Mouse (Mus musculus): ENCODE results near the gene Olfr1380. TPM values are rescaled to one million over a fixed set of nuclear protein-coding genes. Genes with fewer than 3 reads are reported as not detected.
"Not testable (repeated sequence)": the region's sequence is repeated elsewhere in the genome, so short reads cannot be mapped to it uniquely, and the experiment has no call there.

The Olfr1380 gene
- not detected in 2 replicates for polyA plus RNA-seq (2012; rRNA removed)

DNA sequence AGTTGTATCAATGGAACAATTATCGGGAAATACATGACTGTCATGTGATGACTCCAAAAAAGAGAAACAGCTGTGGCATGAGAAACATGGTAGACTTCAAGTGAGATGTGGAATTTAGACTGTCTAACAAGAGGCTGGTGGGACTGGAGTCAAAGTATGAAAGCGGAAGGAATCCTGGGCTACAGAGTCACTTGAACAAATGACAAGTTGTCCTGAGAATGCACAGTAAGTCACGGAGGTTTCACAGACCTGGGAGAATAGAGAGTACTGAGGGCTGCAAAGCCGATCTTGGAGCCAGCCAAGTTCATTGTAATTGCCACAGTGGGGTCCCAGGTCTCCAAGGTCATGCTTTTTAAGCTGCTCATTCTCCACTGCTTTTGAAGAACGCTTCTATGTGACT lies at the start of gene Olfr1380:
Gene Olfr1380 (plus strand): TSS at position 301 of the 400 bp plus-strand sequence.
- not testable (repeated sequence) for H3K27me3 ChIP-seq (ENCODE audit: control insufficient read depth, insufficient read depth, low read length); H3K4me1 ChIP-seq (ENCODE audit: control insufficient read depth, insufficient read depth, insufficient read length, low read length); H3K4me3 ChIP-seq (ENCODE audit: low read depth, low read length); H3K36me3 ChIP-seq (ENCODE audit: control insufficient read depth, insufficient read depth, low read length); H3K27ac ChIP-seq (ENCODE audit: insufficient read depth, low read depth, low read length)
- 75% methylated on average over 5 of the region's 5 CpGs for WGBS

GRCm38 (mm10) chr11:49518086-49518485 lies 38.6 kb upstream of the Olfr1380 start:
- TF ChIP-seq POLR2A (IDR thresholded peaks at IDR 0.05; ENCODE audit: low read depth, low read length) (no peak), CTCF (IDR thresholded peaks at IDR 0.05; ENCODE audit: extremely low read depth, insufficient read length, insufficient replicate concordance, low read depth, low read length) (no peak)
- 64% methylated on average over 5 of the region's 5 CpGs for WGBS
- H3K36me3 ChIP-seq (ENCODE audit: control insufficient read depth, insufficient read depth, low read length): no peaks in the 10 kb centered on the region
- no peak overlapping the region for H3K4me3 ChIP-seq (ENCODE audit: low read depth, low read length)
- H3K4me1 ChIP-seq (ENCODE audit: control insufficient read depth, insufficient read depth, insufficient read length, low read length): no peaks in the 10 kb centered on the region
- H3K27ac ChIP-seq (ENCODE audit: insufficient read depth, low read depth, low read length): no peak overlapping the region
- no peaks in the 10 kb centered on the region for H3K27me3 ChIP-seq (ENCODE audit: control insufficient read depth, insufficient read depth, low read length)

DNA sequence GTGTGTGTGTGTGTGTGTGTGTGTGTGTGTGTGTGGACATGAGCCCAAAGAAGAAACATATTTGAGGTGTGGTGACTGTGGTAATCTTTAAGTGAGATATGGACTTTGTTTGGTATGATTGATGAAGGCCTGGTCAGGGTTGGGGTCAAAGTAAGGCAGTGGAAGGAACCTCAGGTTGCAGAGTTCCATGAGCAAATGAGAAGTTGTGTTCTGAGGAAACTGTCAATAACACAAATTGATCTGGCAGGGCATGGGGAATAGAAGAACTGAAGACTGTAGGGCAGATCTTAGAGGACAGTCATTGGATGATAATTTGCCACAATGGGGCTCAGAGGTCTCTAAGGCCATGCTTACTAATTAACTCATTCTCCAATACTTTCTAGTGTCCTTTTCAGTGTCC lies 37.3 kb upstream of the Olfr1380 start, which contains the start of gene Olfr1383:
Gene Olfr1383 (plus strand): TSS at position 301 of the 400 bp plus-strand sequence.
- Histone ChIP-seq H3K27me3 (ENCODE audit: control insufficient read depth, insufficient read depth, low read length) (no peaks in the 10 kb centered on the region), H3K36me3 (ENCODE audit: control insufficient read depth, insufficient read depth, low read length) (no peaks in the 10 kb centered on the region), H3K4me3 (ENCODE audit: low read depth, low read length) (no peak within 1 kb of the TSS), H3K4me1 (ENCODE audit: control insufficient read depth, insufficient read depth, insufficient read length, low read length) (no peaks in the 10 kb centered on the region), H3K27ac (ENCODE audit: insufficient read depth, low read depth, low read length) (no peak within 1 kb of the TSS)
- TF ChIP-seq POLR2A (IDR thresholded peaks at IDR 0.05; ENCODE audit: low read depth, low read length) (no peak), CTCF (IDR thresholded peaks at IDR 0.05; ENCODE audit: extremely low read depth, insufficient read length, insufficient replicate concordance, low read depth, low read length) (no peak)

DNA sequence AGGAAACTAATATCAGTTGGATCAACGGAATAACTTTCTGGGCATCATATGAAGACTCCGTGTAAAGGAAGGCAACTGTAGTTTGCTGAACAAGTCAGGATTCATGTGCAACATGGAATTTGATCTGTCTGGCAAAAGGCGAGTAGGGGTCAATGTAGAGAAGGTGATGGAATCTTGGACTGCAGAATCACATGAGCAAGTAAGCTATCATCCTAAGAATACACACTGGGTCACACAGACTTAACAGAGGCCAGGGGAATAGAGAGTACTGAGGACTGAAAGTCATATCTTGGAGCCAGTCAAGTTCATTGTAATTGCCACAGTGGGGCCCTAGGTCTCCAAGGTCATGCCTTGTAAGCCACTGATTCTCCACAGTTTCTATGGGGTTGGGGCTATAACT lies 28.7 kb upstream of the Olfr1380 start, which contains the start of gene Olfr1382:
Gene Olfr1382 (plus strand): TSS at position 301 of the 400 bp plus-strand sequence.
- no peaks in the 10 kb centered on the region for H3K36me3 ChIP-seq (ENCODE audit: control insufficient read depth, insufficient read depth, low read length)
- H3K4me1 ChIP-seq (ENCODE audit: control insufficient read depth, insufficient read depth, insufficient read length, low read length): no peaks in the 10 kb centered on the region
- no peak for TF ChIP-seq POLR2A (IDR thresholded peaks at IDR 0.05; ENCODE audit: low read depth, low read length)
- no peak for TF ChIP-seq CTCF (IDR thresholded peaks at IDR 0.05; ENCODE audit: extremely low read depth, insufficient read length, insufficient replicate concordance, low read depth, low read length)
- H3K27me3 ChIP-seq (ENCODE audit: control insufficient read depth, insufficient read depth, low read length): no peaks in the 10 kb centered on the region
- no peak within 1 kb of the TSS for H3K4me3 ChIP-seq (ENCODE audit: low read depth, low read length)
- no peak within 1 kb of the TSS for H3K27ac ChIP-seq (ENCODE audit: insufficient read depth, low read depth, low read length)
- 80% methylated on average over 3 of the region's 3 CpGs for WGBS

DNA sequence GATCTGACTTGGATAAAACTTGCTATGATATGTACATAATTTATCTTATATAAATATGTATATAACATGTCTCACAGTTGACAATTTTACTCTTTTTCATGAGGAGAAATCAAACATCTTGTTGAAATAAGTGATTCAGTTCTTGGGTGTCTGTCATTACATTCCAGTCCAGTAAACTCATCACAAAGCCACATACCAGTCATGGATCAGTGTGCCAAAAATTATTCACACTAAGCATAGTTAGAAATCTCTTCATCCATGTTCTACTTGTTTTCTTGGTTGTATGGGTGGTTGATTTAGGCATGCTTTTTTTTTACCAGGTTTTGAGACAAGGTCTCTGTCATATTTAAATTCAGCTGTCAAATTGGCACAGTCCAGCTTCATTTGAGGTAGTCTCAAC lies 23.9 kb upstream of the Olfr1380 start:
- no peaks in the 10 kb centered on the region for H3K27me3 ChIP-seq (ENCODE audit: control insufficient read depth, insufficient read depth, low read length)
- no peaks in the 10 kb centered on the region for H3K36me3 ChIP-seq (ENCODE audit: control insufficient read depth, insufficient read depth, low read length)
- H3K4me1 ChIP-seq (ENCODE audit: control insufficient read depth, insufficient read depth, insufficient read length, low read length): no peaks in the 10 kb centered on the region
- no peak for TF ChIP-seq CTCF (IDR thresholded peaks at IDR 0.05; ENCODE audit: extremely low read depth, insufficient read length, insufficient replicate concordance, low read depth, low read length)
- no peak overlapping the region for H3K4me3 ChIP-seq (ENCODE audit: low read depth, low read length)
- H3K27ac ChIP-seq (ENCODE audit: insufficient read depth, low read depth, low read length): no peak overlapping the region

DNA sequence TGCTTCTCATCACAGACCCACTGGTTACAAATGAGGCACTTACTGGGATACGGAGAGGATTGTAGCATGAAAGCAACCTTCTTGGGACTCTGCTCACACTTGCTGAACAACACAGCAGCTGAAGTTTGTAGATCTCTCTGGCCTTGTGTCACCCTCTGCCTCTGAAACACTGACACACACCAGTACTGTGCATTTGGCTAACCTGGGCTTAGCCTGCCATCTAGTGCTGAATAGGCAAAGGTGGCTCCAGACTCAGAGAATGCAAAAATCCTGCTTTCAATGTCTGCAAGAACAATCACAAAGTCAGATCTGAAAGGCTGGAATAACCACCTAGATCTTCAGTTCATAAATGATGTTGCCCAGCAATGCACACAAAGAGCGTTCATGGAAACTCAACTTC lies 20.0 kb upstream of the Olfr1380 start:
- not testable (repeated sequence) for H3K4me3 ChIP-seq (ENCODE audit: low read depth, low read length); H3K4me1 ChIP-seq (ENCODE audit: control insufficient read depth, insufficient read depth, insufficient read length, low read length); H3K27me3 ChIP-seq (ENCODE audit: control insufficient read depth, insufficient read depth, low read length); H3K27ac ChIP-seq (ENCODE audit: insufficient read depth, low read depth, low read length); H3K36me3 ChIP-seq (ENCODE audit: control insufficient read depth, insufficient read depth, low read length)
- WGBS: 76% methylated on average over 2 of the region's 2 CpGs

- not testable (repeated sequence) for H3K4me3 ChIP-seq (ENCODE audit: low read depth, low read length); H3K27ac ChIP-seq (ENCODE audit: insufficient read depth, low read depth, low read length); H3K27me3 ChIP-seq (ENCODE audit: control insufficient read depth, insufficient read depth, low read length); H3K4me1 ChIP-seq (ENCODE audit: control insufficient read depth, insufficient read depth, insufficient read length, low read length); H3K36me3 ChIP-seq (ENCODE audit: control insufficient read depth, insufficient read depth, low read length)
- 65% methylated on average over 3 of the region's 3 CpGs for WGBS
Measured at GRCm38 (mm10) chr11:49543149-49543548, 13.5 kb upstream of the Olfr1380 start, which contains the start of gene Olfr1381. TSS of gene Olfr1381 (plus strand) at chr11:49543449.

DNA sequence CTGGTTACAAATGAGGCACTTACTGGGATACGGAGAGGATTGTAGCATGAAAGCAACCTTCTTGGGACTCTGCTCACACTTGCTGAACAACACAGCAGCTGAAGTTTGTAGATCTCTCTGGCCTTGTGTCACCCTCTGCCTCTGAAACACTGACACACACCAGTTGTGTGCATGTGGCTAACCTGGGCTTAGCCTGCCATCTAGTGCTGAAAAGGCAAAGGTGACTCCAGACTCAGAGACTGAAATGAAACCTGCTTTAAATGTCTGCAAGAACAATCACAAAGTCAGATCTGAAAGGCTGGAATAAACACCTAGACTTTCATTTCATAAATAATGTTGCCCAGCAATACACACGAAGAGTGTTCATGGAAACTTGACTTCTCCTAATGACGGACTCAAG lies 2.6 kb upstream of the Olfr1380 start:
- not testable (repeated sequence) for H3K27me3 ChIP-seq (ENCODE audit: control insufficient read depth, insufficient read depth, low read length); H3K4me3 ChIP-seq (ENCODE audit: low read depth, low read length); H3K4me1 ChIP-seq (ENCODE audit: control insufficient read depth, insufficient read depth, insufficient read length, low read length); H3K27ac ChIP-seq (ENCODE audit: insufficient read depth, low read depth, low read length); H3K36me3 ChIP-seq (ENCODE audit: control insufficient read depth, insufficient read depth, low read length)
- WGBS: 70% methylated on average over 3 of the region's 3 CpGs

DNA sequence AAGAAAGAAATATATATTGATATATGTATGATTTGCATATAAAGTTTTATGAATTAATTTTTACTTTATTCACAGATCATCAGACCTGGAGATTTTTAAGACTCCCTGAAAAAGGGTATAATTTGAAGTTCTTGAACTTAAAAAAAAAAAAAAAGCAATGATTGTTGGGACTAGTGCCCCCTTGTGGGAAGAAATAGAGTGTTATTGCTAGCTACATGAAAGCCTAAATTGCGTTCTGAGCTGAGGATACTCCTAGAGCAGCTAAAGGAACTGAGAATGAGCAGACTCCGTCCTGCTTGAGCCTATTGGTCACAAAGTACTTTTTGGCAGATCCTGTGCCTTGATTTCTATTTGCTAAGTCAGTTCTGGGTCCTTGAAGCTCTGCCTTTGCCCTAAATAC lies 18.4 kb downstream of the Olfr1380 start:
- 34% methylated on average over 2 of the region's 2 CpGs for WGBS
- H3K4me3 ChIP-seq (ENCODE audit: low read depth, low read length); H3K36me3 ChIP-seq (ENCODE audit: control insufficient read depth, insufficient read depth, low read length); H3K27ac ChIP-seq (ENCODE audit: insufficient read depth, low read depth, low read length); H3K27me3 ChIP-seq (ENCODE audit: control insufficient read depth, insufficient read depth, low read length); H3K4me1 ChIP-seq (ENCODE audit: control insufficient read depth, insufficient read depth, insufficient read length, low read length): not testable (repeated sequence)

DNA sequence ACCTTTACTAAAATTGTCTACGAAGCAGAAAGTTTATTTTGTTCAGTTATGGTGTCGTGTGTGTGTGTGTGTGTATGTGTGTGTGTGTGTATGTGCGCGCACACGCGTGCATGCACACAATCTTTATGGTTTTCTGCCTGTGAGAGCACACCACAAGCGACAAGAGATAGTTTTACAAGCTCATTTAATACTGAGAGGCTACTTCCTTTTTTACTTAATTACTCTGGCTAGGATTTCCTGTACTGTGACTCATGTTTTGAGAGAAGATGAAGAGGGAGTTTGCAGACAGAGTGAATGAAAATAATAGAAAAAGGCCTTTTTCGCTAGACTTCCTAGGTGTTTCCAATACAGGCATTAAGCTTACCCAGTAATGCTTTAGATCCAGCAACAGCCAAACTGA lies 23.8 kb downstream of the Olfr1380 start:
- H3K27me3 ChIP-seq (ENCODE audit: control insufficient read depth, insufficient read depth, low read length); H3K4me3 ChIP-seq (ENCODE audit: low read depth, low read length); H3K27ac ChIP-seq (ENCODE audit: insufficient read depth, low read depth, low read length); H3K36me3 ChIP-seq (ENCODE audit: control insufficient read depth, insufficient read depth, low read length); H3K4me1 ChIP-seq (ENCODE audit: control insufficient read depth, insufficient read depth, insufficient read length, low read length): not testable (repeated sequence)
- 68% methylated on average over 8 of the region's 8 CpGs for WGBS

Measured in small intestine, adult 2 months (tissue).